18 mouse cellular contexts compared by ENCODE assay signal in genomic region chr3:41010701-41011100, GRCm38 (mm10).
A peak's percentile ranks its signal among the peaks of the same experiment; 100 is the strongest.
DNase-seq lines count a peak whose midpoint lies in the region.
"Had no signal": no experiment of that assay in that cellular context is flagged by ENCODE, and none has a peak within 500 bp of the region (broad histone marks: within the 10 kb centered on the region; RNA-seq: fewer than 3 reads in every experiment).

No protein-coding gene starts in this region.

- peak; percentile 51 for DNase-seq in heart, adult 11 months
- no peak for DNase-seq in heart, adult 9 months (ENCODE audit: low spot score in 2 of 2)
- peak; percentile 39 for DNase-seq in kidney, adult 9 months
- DNase-seq in kidney, adult 18-20 months = no peak
- peak; percentile 7 to 23 for DNase-seq in kidney, postnatal 36 days
- no peak for DNase-seq in kidney, postnatal 25 days
- peak; percentile 4 for DNase-seq in ZHBTc4 (ENCODE audit: low read depth, low spot score)
- DNase-seq: adrenal gland, adult 2 months; adrenal gland, postnatal 10 days; adrenal gland, postnatal 25 days; B cell, adult 2 months; cerebellum, adult 11 months; cerebellum, adult 18-20 months; cerebellum, adult 8-10 months; cerebellum, adult 9-11 months; cerebellum, postnatal 14 days; cerebellum, postnatal 36 days; embryo, embryonic 11 days had no signal

Comparison
In these comparisons a context has a peak if more than half of its experiments do, and no peak if none do; other contexts are left out.
1. DNase-seq: peak in heart, adult 11 months (single experiment), kidney, adult 9 months (single experiment), kidney, postnatal 36 days (2 of 2) and ZHBTc4 (single experiment); none in heart, adult 9 months (0 of 2), kidney, adult 18-20 months (single experiment) and kidney, postnatal 25 days (0 of 2).